Mouse (Mus musculus) layer of hippocampus, adult 8-10 months (tissue): ENCODE measurements at regions not wholly inside any gene's neighbourhood (a gene's known extent, or its start where the extent isn't known, plus 50 kb on each side); places are given as distances from the start of the nearest gene placed in this dataset.

Source experiments
- DNase-seq, 2 experiments: peaks; one replicate each; pipeline ENCODE4 v3.0.0; 2022; ENCODE audit warnings: low spot score in 2 of 2

DNA sequence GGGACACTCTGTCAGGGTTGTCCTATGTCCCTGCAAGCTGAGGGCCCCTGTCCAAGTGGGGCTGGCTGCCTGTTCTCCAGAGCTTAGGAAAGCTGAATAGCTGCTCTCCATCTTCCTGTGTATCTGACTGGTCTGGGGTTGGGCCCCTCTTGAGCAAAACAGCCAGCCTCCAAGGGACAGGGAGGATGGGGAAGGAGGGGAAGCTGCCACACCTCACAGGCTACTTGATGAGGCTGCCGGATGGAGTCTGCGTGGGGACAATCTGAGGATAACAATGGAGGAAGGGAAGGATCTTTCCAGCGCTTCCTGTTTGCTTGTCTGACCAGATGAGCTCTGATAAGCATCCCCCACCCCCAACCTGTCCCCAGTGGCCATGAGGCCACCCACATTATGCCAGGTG is 57.1 kb upstream of the Ccnd1 start:
- no peak for DNase-seq

DNA sequence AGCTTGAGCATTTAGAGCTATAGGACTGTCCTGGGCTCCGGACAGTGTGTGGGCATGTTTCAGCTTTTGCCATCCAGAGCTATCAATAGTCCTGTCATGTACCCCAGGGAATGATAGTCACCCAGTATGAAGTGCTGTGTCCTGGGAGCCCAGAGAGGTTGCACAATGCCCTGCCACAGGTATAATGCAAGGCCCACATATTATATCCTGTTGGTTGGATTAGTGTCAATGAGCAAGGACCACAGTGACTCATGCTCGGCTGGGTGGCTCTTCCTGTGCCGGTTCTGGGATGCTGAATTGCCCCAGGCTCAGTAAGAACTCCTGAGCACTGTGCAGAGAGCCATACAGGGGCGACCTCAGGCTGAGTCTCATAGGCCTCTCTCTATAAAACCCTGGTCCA is 54.5 kb upstream of the Ccnd1 start:
- DNase-seq: no peak

DNA sequence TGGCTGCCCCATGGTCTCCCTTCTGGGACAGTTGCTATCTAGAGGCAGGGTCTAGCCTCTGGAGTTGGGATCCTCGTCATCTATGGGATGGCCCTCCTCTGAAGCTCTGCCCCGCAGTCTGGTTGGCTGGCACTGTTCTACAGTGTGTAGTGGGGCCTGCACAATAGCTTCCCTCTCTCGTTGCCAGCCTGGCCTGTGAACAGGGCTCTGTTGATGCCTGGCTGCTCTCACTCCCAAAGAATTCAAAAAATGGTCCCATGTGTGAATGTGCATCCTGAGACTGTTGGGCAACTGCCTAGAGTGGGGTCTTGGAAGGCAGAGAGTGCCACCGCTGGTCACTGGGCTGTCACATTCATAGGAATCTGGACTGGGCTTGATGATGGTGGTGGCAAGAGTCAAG is 53.8 kb upstream of the Ccnd1 start:
- peak; percentile 8 for DNase-seq

DNA sequence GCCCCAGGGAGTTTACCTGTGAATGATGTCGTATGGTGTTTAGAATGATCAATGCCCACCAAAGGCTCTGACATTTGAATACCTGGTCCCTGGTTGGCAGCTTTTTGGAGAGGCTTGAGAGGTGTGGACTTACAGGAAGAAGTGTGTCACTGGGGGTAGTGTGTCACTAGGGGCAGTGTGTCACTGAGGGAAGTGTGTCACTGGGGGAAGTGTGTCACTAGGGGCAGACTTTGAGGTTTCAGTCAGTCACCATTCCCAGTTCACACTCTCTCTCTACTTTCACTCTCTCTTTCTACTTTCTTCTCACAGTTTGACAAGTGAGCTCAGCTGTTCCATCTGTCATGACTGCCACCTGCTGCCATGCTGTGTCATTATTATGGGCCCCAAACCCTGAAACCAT is 52.0 kb upstream of the Ccnd1 start:
- DNase-seq: no peak
